Mouse (Mus musculus) gastrocnemius, postnatal 36 days (tissue): Measurements from ENCODE around the gene Madd. TPM values are rescaled to one million over a fixed set of nuclear protein-coding genes. Genes with fewer than 3 reads are reported as not detected.

ENCODE experiments used
- DNase-seq, 2 experiments: peaks; one replicate each; pipeline ENCODE4 v3.0.0; 2022
- intact Hi-C: fragments of 180-260 bp; cut with DNase I; formaldehyde crosslinking; loops from one replicate; pipeline ENCODE4 v1.15.1; 2025
- total RNA-seq, 2 experiments: library from RNA; stranded (reverse); gene quantifications; 2 replicates each; pipeline ENCODE4 v1.2.3; 2021

Madd gene
- total RNA-seq, 2 experiments from 2014 or later, result 4.1 to 5.0 TPM

- DNase-seq, result no peak
- intact Hi-C loops, result no loop called here
Observed at GRCm38 (mm10) chr2:91109241-91109640, 74.4 kb downstream of the Madd start.

- DNase-seq, result no peak
- intact Hi-C loops, result no loop called here
Observed at GRCm38 (mm10) chr2:91108156-91108555, 75.5 kb downstream of the Madd start.

GRCm38 (mm10) chr2:91101124-91101740 lies 82.4 kb downstream of the Madd start:
- intact Hi-C loops, result loop anchor here (1.0 to 5.0 kb wide), 2 partner anchors 31 to 234 kb away; partner anchors contain the start of gene Slc39a13
- peak; percentile 86 to 91 for DNase-seq

- intact Hi-C loops, result no loop called here
- DNase-seq, result no peak
Observed at GRCm38 (mm10) chr2:91098156-91098555, 85.5 kb downstream of the Madd start.

GRCm38 (mm10) chr2:91097015-91097414 lies 86.6 kb downstream of the Madd start:
- no peak for DNase-seq
- intact Hi-C loops, result no loop called here

GRCm38 (mm10) chr2:91096524-91096923 lies 87.1 kb downstream of the Madd start:
- DNase-seq, result no peak
- intact Hi-C loops, result no loop called here

GRCm38 (mm10) chr2:91090827-91091226 lies 92.8 kb downstream of the Madd start:
- no peak for DNase-seq
- intact Hi-C loops, result no loop called here

- intact Hi-C loops, result no loop called here
Observed at GRCm38 (mm10) chr2:91090208-91090607, 93.4 kb downstream of the Madd start.

GRCm38 (mm10) chr2:91088987-91089386 lies 94.7 kb downstream of the Madd start:
- intact Hi-C loops, result no loop called here
- no peak for DNase-seq

More at GRCm38 (mm10) chr2:91090208-91090607, 93.4 kb downstream of the Madd start:
- no peak for DNase-seq

- no peak for DNase-seq
- intact Hi-C loops, result no loop called here
Observed at GRCm38 (mm10) chr2:91087453-91087852, 96.2 kb downstream of the Madd start.

Other genes with a start within 250 kb of the Madd start
- 10 to 100 TPM; 50.0 to 51.4 TPM for gene Celf1, start 243.5 kb downstream of the Madd start, total RNA-seq
- gene Rapsn, start 148.2 kb downstream of the Madd start, total RNA-seq, result 10 to 100 TPM; 21.7 to 23.9 TPM
- 100 to 1,000 TPM; 223 to 229 TPM for gene Psmc3, start 129.8 kb downstream of the Madd start, total RNA-seq
- 10 to 100 TPM; 21.1 to 21.7 TPM for gene Slc39a13, start 113.4 kb downstream of the Madd start, total RNA-seq
- gene Spi1, start 101.4 kb downstream of the Madd start, total RNA-seq, result 1 to 10 TPM in 1 of 2 experiments, under 1 TPM in 1; 0.91 to 1.1 TPM
- not detected for gene Mybpc3, start 65.7 kb downstream of the Madd start, total RNA-seq
- gene Nr1h3, start 19.0 kb upstream of the Madd start, total RNA-seq, result 10 to 100 TPM; 17.3 to 19.1 TPM
- 10 to 100 TPM; 13.0 to 14.3 TPM for gene Acp2, start 19.0 kb upstream of the Madd start, total RNA-seq
- gene Ddb2, start 53.1 kb upstream of the Madd start, total RNA-seq, result 1 to 10 TPM; 2.1 to 2.6 TPM
- 100 to 1,000 TPM; 333 to 372 TPM for gene Pacsin3, start 72.1 kb upstream of the Madd start, total RNA-seq
- gene Arfgap2, start 81.1 kb upstream of the Madd start, total RNA-seq, result 100 to 1,000 TPM; 131 to 132 TPM